Mouse (Mus musculus) spleen, postnatal 36 days (tissue): ENCODE measurements around the gene Acsm2.
"Not testable (repeated sequence)": the region's sequence is repeated elsewhere in the genome, so short reads cannot be mapped to it uniquely, and the experiment has no call there.

Source experiments
- DNase-seq, 2 experiments: peaks; one replicate each; pipeline ENCODE4 v3.0.0; 2022; ENCODE audit warnings: low spot score in 2 of 2, mixed read lengths in 1 of 2

The Acsm2 gene

GRCm38 (mm10) chr7:119562476-119562875, 8.3 kb downstream of the Acsm2 start:
- DNase-seq, result not testable (repeated sequence)

GRCm38 (mm10) chr7:119594530-119595107, 40.5 kb downstream of the Acsm2 start:
- DNase-seq, result no peak

GRCm38 (mm10) chr7:119595306-119595705, 41.2 kb downstream of the Acsm2 start:
- no peak for DNase-seq

GRCm38 (mm10) chr7:119596536-119596935, 42.4 kb downstream of the Acsm2 start:
- DNase-seq, result no peak

GRCm38 (mm10) chr7:119601195-119601953, 47.2 kb downstream of the Acsm2 start:
- DNase-seq, result no peak

GRCm38 (mm10) chr7:119601954-119602317, 47.8 kb downstream of the Acsm2 start:
- DNase-seq, result no peak

GRCm38 (mm10) chr7:119604903-119605483, 50.9 kb downstream of the Acsm2 start:
- DNase-seq, result no peak

- no peak for DNase-seq
Observed at GRCm38 (mm10) chr7:119605926-119606663, 52.0 kb downstream of the Acsm2 start.

- DNase-seq, result no peak
Observed at GRCm38 (mm10) chr7:119606664-119607076, 52.5 kb downstream of the Acsm2 start, which contains the start of gene Acsm1. TSS of gene Acsm1 (plus strand) at chr7:119607026.

- DNase-seq, result no peak
Observed at GRCm38 (mm10) chr7:119607796-119608515, 53.8 kb downstream of the Acsm2 start.

GRCm38 (mm10) chr7:119616531-119616930, 62.4 kb downstream of the Acsm2 start:
- no peak for DNase-seq

GRCm38 (mm10) chr7:119617593-119617992, 63.5 kb downstream of the Acsm2 start:
- DNase-seq, result no peak

- DNase-seq, result no peak
Observed at GRCm38 (mm10) chr7:119618209-119618935, 64.2 kb downstream of the Acsm2 start.

GRCm38 (mm10) chr7:119620157-119620556, 66.0 kb downstream of the Acsm2 start:
- no peak for DNase-seq

GRCm38 (mm10) chr7:119638773-119639172, 84.6 kb downstream of the Acsm2 start:
- no peak for DNase-seq

- no peak for DNase-seq
Observed at GRCm38 (mm10) chr7:119642307-119642706, 88.2 kb downstream of the Acsm2 start.
